Mouse (Mus musculus) right cerebral cortex, postnatal 4 days (tissue): ENCODE measurements around the gene 4930544D05Rik.
A peak's percentile ranks its signal among the peaks of the same experiment; 100 is the strongest.

Experiments
- DNase-seq: peaks from one replicate; pipeline ENCODE4 v3.0.0-alpha.2; 2022

4930544D05Rik gene

GRCm38 (mm10) chr11:70645461-70646258, 30.0 kb downstream of the 4930544D05Rik start:
- no peak for DNase-seq

GRCm38 (mm10) chr11:70646259-70646555, 30.6 kb downstream of the 4930544D05Rik start:
- no peak for DNase-seq

DNA sequence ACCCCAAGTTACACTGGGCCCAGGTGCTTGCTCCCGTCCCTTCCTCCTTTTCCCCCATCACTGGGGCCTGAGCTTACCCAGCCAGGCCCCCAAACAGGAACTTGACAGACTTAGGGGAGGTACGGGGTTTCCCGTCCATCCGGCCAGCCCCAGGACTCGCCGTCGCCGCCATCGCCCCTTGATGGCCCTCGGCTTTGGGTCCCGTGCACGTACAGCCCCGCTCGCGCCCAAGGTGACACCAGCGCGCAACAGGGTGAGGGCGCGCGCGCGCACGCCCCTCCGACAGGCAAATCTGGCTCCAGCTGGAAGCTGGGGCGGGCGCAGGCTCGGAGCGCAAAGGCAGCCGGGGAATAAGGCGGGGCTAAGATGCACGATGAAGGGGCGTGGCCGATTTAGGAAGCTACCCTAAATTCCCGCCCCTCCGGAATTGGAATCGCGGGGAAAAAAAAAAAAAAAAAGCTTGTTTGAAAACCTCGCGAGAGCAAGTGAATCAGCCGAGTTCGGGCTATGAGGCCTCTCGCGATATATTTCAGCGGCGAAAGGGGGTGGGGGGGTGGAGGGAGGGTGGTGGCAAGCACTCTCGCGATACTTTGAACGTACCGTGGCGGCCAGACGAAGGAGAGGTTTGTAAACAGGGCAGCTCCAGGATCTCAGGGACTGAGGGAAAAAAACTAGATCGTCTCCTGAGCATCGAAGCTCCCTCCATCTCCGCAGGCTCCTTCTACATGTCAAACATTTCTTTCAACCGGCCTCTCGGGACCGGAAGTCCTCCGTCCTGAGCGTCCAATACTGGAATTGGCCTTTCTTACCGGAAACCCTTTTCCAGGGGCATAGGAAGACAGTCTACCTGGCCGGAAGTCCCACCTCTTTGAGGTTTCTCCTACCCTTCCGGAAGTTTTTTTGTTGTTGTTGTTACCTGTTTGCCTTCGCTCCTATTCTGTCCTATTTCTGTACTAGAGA, 31.3 kb downstream of the 4930544D05Rik start, which contains the start of the genes Rnf167 and Slc25a11:
TSS of gene Rnf167 (plus strand) at position 545 of the 960 bp plus-strand sequence.
TSS of gene Slc25a11 (minus strand) at position 789 of the 960 bp plus-strand sequence.
- DNase-seq, result peak; percentile 91

DNA sequence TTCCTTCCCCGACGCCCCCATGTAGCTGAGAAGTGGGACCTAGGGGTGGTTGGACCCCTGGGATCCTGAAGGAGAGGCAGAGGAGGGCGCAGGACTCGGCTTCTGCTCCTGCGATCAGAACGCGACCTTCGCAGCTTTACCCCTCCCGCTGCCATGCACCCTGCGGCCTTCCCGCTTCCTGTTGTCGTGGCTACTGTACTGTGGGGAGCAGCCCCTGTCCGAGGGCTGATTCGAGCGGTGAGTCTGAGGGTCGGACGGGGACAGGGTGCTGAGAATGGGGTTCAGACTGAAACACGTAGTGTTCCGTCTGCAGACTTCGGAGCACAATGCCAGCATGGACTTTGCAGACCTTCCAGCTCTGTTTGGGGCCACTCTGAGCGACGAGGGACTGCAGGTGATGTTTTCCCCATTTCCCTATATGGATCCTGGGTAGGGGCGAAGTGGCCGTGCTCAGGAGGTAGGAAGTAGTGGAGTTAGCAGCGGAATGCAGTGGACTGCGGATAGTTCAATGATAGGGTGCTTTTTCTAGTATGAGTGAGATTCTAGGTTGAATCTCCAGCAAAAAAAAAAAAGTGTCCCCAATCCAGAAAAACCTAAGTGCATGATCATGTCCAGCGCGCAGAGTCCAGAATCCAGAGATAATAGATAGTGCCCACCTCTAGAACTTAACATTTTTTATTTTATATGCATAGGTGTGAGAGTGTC, 32.2 kb downstream of the 4930544D05Rik start:
- DNase-seq, result no peak

GRCm38 (mm10) chr11:70648512-70648911, 32.9 kb downstream of the 4930544D05Rik start:
- DNase-seq, result no peak

DNA sequence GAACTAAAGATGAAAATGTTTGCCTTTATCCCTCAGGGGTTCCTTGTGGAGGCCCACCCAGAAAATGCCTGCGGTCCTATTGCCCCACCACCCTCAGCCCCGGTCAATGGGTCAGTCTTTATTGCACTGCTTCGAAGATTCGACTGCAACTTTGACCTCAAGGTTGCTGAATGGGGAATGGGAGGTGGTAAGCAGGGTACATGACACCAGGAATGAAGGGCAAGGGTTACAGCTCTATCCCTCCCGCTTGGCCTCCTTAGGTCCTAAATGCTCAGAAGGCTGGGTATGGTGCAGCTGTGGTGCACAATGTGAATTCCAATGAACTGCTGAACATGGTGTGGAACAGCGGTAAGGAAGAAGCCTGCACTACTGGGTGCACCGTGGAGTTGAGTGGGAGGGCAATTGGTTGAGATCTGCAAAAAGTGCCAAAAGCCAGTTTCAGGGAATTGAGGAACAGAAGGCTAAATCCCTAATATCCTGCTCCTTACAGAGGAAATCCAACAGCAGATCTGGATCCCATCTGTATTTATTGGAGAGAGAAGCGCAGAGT, 33.6 kb downstream of the 4930544D05Rik start:
- no peak for DNase-seq

DNA sequence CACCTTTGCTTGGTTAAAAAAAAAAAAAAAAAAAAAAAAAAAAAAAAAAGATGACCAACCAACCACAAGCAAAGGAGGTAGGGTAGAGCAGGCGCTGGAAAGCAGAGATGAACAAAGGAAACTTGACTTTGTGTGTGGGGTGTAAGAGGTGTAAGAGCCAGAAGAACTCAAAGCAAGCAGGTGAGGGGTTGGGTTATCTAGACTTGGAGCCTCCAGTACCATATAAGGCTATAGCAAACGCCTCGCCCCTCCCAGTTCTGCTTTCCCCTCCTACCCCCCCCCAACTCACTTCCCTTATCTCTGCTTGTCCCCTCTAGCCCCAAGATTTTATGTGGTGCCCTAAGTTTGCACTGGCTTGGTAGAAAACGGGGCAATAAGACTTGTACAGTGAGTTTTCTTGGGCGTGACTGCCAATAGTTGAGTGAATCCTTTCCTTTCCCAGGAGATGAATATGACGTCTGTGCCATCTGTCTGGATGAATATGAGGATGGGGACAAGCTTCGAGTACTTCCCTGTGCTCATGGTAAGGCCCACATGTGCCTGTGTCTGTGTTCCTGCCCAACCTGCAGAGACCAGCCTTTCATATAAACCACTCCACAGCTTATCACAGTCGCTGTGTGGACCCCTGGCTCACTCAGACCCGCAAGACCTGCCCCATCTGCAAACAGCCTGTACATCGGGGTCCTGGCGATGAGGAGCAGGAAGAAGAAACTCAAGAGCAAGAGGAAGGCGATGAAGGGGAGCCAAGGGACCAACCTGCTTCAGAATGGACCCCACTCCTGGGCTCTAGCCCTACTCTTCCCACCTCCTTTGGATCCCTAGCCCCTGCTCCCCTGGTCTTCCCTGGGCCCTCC, 34.9 kb downstream of the 4930544D05Rik start:
- no peak for DNase-seq

DNA sequence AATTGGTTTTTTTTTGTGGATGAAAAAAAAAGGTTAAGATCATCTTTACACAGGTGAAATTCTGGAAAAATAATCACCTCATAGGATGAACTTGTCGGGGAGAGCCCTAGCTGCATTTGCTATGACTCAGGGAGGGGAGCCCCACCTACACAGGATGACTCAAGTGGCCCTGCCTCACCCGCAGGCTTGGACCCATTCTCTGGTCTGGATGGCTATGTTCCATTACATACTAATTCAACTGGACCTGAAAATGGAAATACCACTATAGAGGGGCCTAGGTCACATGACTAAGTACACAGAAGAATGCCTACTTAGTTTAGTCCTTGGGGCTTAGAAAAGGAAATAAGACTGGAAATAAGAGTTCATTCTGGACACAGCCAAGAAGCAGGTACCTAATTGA, 35.7 kb downstream of the 4930544D05Rik start:
- no peak for DNase-seq

- DNase-seq, result no peak
Measured at GRCm38 (mm10) chr11:70652029-70652883, 36.6 kb downstream of the 4930544D05Rik start.

GRCm38 (mm10) chr11:70652884-70653344, 37.3 kb downstream of the 4930544D05Rik start:
- no peak for DNase-seq

DNA sequence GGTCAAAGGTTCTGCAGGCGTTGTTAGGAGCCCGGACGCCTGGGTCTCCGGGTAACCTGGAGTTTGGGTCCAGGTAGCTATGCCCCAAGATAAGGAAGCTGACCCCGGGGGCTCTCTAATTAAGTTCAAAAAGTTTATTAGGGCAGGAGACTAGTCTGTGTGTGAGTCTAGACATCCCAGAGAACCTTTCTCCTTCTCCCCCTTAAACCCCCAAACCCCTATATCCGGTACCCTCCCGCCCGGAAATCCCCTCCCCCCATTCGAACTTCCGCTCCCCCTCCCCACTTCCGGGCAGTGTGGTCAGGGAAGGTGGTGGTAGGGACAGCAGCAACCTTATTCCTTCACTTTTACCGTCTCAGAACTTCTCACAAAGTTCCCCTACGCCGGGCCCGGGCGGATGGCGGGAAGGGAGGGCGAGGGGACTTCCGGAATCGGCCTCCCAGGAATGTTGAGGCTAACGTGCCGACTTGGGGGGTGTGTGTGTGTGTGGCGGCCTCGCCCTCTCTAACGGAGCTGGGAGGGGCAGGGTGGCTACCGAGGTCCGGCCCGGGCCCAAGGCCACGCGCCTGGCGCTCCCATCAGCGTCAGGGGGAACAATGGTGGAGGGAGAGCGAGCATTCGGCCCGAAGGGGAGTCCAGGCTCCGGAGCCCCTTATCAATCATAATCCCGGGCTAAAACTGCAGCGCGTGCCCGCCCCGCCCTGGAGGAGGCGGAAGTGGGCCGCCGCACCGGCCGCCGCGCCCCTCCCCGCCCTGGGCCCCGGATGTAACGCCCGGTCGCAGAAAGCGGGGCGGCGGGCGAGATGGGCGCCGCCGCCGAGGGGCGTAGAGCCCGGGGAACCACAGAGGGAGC, 37.9 kb downstream of the 4930544D05Rik start:
- DNase-seq, result peak; percentile 64

GRCm38 (mm10) chr11:70654198-70654922, 38.7 kb downstream of the 4930544D05Rik start, which contains the start of gene Pfn1:
Pfn1 (minus strand) TSS chr11:70654644.
- DNase-seq, result peak; percentile 77

DNA sequence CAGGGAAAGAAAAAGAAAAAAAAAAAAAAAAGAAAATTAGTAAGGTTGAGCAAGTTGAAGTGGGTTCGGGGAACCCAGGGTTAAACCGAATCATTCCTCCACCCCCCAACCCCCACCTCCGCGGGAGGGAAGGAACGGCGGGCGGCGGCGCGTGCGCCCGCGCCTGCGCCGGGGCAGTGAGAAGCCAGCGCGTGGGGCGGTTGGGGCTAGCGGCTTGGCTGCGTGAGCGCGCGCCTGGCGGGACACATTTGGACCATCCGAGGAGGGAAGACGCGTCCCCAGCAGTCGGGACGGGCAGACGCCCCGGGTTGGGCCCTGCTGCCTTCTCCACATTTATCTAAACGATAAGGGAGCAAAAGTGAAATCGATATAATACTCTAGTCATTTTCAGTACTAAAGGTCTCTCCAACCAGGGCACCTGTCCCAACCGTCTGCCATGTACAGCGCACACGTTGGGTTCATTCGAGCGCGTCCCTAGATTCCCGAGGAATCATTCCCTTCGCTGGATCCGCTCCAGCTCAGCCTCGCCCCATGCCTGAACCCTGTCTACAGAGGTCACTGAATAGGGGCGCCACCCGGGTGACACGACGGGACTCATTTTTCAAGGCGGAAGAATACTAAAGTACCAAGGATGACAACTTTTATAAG, 39.4 kb downstream of the 4930544D05Rik start:
- peak; percentile 83 for DNase-seq

- DNase-seq, result no peak
Measured at GRCm38 (mm10) chr11:70655571-70656455, 40.2 kb downstream of the 4930544D05Rik start.

DNA sequence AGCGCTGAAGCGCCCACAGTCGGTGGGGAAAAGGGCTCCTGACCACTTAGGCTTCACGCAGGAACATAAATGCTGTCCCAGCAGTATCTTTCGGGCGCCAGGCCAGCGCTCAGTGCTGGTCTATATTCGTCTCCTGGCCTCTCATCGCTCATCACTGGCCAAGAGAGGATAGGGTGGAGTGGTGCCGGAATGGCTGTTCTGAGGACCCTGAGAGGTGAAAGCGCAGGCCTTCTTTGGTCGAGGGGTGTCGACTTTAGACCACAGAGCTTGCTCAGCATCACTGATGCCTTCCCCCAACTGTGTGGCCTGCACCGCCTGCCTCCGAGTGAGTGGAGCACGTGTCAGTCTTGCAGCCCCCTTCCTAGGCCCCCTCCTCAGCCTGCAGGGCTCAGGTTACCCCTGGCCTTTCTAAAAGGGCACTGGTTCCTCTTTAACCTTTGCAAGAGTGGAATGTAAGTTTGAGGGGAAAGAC, 40.8 kb downstream of the 4930544D05Rik start:
- DNase-seq, result no peak

GRCm38 (mm10) chr11:70656964-70657363, 41.3 kb downstream of the 4930544D05Rik start, which contains the start of gene Eno3:
Eno3 (plus strand) TSS chr11:70657202.
- DNase-seq, result no peak

GRCm38 (mm10) chr11:70657573-70657972, 41.9 kb downstream of the 4930544D05Rik start:
- no peak for DNase-seq
